In genomic region chr9:49536593-49536992, GRCm38 (mm10) we compare ENCODE assay signal across 16 mouse cellular contexts.
"Had no signal": no experiment of that assay in that cellular context is flagged by ENCODE, and none has a peak within 500 bp of the region (broad histone marks: within the 10 kb centered on the region; RNA-seq: fewer than 3 reads in every experiment).

No protein-coding gene starts in this region.

- H3K4me2 ChIP-seq: limb, embryonic 15.5 days; liver, embryonic 12.5 days; lung, embryonic 14.5 days; midbrain, embryonic 12.5 days had no signal

- H3K27ac ChIP-seq: kidney, postnatal 0 days; layer of hippocampus, adult 2 months; liver, embryonic 12.5 days; midbrain, embryonic 12.5 days had no signal

- H3K9ac ChIP-seq: limb, embryonic 15.5 days; liver, embryonic 12.5 days; lung, embryonic 14.5 days; midbrain, embryonic 12.5 days had no signal

- H3K4me1 ChIP-seq: liver, embryonic 12.5 days had no signal

- H3K4me3 ChIP-seq: layer of hippocampus, adult 2 months; limb, embryonic 15.5 days; liver, embryonic 12.5 days; midbrain, embryonic 12.5 days had no signal

- H3K9me3 ChIP-seq: limb, embryonic 15.5 days; liver, embryonic 12.5 days; midbrain, embryonic 12.5 days had no signal

- ATAC-seq: intestine, postnatal 0 days; liver, embryonic 12.5 days had no signal

- DNase-seq: kidney, adult 8-10 months; kidney, postnatal 4 days; lung, postnatal 10 days; lung, postnatal 4 days; retina, postnatal 1 day; right cerebral cortex, postnatal 4 days; spleen, adult 18-20 months; thymus, adult 18-20 months; thymus, postnatal 14 days had no signal

- H3K36me3 ChIP-seq: liver, embryonic 12.5 days had no signal

- H3K27me3 ChIP-seq: limb, embryonic 15.5 days; liver, embryonic 12.5 days; midbrain, embryonic 12.5 days had no signal
